Mouse (Mus musculus) kidney, postnatal 25 days (tissue): ENCODE results near the gene Rspo3.

Experiments used
- DNase-seq, 2 experiments: peaks; one replicate each; pipeline ENCODE4 v3.0.0; 2021; ENCODE audit warnings: mixed read lengths in 2 of 2

Rspo3 gene

DNA sequence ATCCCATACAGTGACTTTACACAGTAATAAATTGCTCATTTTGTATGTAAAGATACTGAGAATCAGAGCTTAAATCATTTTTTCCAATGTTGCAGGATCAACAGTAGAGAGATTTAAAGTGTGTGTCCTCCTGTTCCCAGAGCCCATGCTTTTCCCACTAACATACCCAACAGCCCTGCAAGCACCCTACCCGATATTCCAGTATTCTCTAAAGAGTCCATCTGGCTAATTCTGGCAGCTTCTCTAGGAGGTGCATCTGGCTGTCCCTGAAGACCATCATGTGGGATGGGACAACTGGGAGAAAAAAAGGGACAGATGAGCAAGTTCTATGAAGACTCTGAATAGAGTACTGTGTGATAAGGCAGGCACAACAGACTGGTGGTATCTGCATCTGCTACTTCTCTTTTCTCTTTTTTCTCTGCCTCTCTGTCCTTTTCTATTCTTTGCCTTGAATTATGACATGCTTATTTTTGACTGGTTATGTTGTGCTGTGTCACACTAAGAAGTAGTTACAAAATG is 102.7 kb downstream of the Rspo3 start:
- no peak for DNase-seq

DNA sequence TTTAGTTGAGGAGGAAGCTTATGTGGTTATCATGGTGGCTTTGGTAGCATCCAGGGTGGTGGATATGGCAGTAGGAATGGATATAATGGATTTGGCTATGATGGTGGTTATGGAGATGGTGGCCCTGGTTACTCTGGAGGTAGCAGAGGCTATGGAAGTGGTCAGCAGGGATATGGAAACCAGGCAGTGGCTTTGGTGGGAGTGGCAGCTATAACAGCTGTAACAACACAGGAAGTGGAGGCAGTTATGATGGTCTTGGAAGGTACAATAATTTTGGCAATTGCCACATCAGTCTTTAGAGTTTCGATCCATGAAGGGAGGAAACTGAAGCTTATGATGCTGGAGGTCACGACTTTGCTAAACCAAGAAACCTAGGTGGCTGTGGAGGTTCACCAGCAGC is 109.0 kb downstream of the Rspo3 start:
- no peak for DNase-seq

DNA sequence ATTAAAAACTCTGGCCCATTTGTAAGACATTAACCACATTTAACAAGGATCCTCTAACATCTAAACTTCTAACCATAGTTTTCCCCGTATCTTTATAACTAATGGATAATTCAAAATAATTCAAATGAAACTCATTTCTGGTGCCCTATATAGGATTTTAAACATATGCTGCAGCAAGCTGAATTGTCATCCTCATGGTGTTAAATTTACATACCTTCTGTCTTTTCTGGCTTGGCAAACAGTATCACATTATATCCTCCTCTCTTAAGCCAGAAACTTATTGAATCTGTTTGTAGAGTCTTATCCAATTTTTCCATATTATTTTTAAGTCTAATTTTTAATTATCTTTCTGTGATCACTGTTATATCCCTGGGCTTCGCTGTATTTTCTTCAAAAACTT is 111.1 kb downstream of the Rspo3 start:
- no peak for DNase-seq

DNA sequence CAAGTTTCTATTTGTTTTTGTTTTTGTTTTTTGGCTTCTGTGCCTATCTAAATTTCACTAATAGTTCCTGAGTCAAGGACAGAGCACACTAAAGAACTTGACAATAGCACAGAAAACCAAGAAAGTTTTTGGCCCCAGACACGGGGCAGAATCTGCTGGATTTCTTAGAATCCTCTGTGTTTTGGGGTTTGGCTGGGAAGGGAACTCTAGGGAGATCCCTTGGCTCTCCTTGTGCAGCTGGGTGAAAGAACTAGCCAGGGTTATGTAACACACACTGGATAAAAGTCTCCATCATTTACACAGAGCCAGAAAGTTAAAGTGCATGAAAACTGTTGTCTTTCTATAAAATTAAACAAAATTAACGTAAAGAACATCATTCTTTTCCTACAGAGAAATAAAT is 121.3 kb downstream of the Rspo3 start:
- no peak for DNase-seq

DNA sequence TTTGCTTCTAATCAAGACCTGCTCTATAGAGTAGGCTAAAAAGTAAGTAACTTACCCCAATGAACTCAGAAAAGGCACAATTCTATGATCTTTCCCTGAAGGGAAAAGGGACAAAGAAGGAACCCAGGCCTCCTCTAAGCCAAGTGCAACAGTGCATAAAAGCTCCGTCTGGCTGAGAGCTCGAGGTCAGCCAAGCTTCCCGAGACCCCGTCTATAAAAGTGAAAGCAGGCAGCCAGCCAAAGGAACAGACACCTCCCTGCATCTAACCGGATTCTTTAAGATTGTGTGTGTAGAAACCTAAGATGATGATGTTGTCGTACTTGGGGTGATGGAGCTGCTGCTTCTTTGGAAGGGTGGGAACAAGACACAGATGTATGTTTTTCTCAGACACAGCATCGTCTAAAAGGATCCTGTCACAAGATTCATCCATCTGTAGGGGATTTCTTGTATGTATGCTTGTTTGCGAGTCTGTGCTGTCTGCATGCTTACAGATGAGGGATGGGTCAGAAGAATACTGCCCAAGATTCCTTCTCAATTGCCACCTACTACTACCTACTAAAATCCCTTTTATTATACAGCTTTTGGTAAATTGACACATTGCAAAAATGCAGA is 132.9 kb downstream of the Rspo3 start:
- DNase-seq: no peak
